Mouse (Mus musculus): Measurements from ENCODE around the gene Rbms1. TPM values are rescaled to one million over a fixed set of nuclear protein-coding genes. Genes with fewer than 3 reads are reported as not detected.

The Rbms1 gene
- polyA plus RNA-seq, 1 experiment, result 42.9 TPM

DNA sequence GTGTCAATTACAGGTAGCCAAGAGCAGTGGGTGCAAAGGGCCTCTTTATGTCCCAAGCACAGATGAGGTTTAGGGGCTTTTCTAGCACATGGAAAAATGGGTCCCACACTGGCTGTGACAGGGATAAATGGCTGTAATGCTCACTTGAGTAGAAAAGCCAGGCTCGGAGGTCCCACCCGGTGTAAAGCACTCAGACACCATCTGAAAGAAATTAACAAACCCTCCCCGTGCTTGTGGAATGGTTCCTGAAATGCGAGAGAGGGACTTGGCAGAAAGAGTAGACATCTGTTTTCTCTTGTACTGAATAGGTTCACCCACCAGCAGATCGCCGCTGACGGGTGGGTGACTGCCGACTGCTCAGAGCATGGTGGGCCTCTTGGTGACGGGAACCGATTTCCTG lies 176.7 kb downstream of the Rbms1 start:
- Histone ChIP-seq H3K36me3 (ENCODE audit: control insufficient read depth, insufficient read depth) (peaks cover 86% of the 10 kb centered on the region), H3ac (ENCODE audit: control insufficient read depth, insufficient read length, low read depth) (no peak overlapping the region), H3K4me3 (ENCODE audit: insufficient read depth, poor library complexity, severe bottlenecking) (no peak overlapping the region), H3K79me3 (ENCODE audit: low read depth) (peaks cover 2% of the 10 kb centered on the region), H3K79me2 (ENCODE audit: control insufficient read depth, insufficient read depth) (peaks cover 44% of the 10 kb centered on the region), H3K27me3 (ENCODE audit: control insufficient read depth, insufficient read depth, insufficient read length) (no peaks in the 10 kb centered on the region)
- no peak for TF ChIP-seq CTCF (IDR thresholded peaks at IDR 0.05; ENCODE audit: control insufficient read depth, insufficient read depth, insufficient read length)
- no peak for TF ChIP-seq USF1 (IDR thresholded peaks at IDR 0.05; ENCODE audit: low read depth)
- no peak for TF ChIP-seq MYOD1 (IDR thresholded peaks at IDR 0.05; ENCODE audit: control insufficient read depth, insufficient read length, low read depth)
- no peak for TF ChIP-seq CEBPB (IDR thresholded peaks at IDR 0.05; ENCODE audit: low read depth)
- no peak for TF ChIP-seq MAX (IDR thresholded peaks at IDR 0.05)

DNA sequence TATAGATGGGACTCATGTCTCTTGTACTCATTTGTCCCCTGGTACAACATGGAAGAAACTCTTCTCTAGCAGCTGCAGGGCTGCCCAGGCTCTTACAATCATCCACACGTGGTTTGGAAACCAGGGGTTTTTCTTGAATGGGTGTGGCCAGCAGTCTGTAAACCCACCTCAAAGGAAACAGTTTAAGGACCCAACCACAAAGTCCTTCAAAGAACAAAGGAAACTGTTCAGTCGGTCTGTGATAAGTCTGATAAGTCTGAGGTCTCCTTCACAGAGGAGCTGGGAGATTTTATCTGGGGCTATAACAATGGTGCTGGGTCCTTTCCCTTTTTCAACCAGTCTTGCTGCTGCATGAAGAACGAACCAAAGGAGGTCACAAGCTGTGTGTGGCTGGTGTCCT lies 188.5 kb downstream of the Rbms1 start:
- TF ChIP-seq USF1 (IDR thresholded peaks at IDR 0.05; ENCODE audit: low read depth), result no peak
- H3K79me2 ChIP-seq (ENCODE audit: control insufficient read depth, insufficient read depth), result no peaks in the 10 kb centered on the region
- H3ac ChIP-seq (ENCODE audit: control insufficient read depth, insufficient read length, low read depth), result no peak overlapping the region
- no peaks in the 10 kb centered on the region for H3K27me3 ChIP-seq (ENCODE audit: control insufficient read depth, insufficient read depth, insufficient read length)
- no peak overlapping the region for H3K4me3 ChIP-seq (ENCODE audit: insufficient read depth, poor library complexity, severe bottlenecking)
- no peaks in the 10 kb centered on the region for H3K79me3 ChIP-seq (ENCODE audit: low read depth)
- peaks cover 93% of the 10 kb centered on the region for H3K36me3 ChIP-seq (ENCODE audit: control insufficient read depth, insufficient read depth)

DNA sequence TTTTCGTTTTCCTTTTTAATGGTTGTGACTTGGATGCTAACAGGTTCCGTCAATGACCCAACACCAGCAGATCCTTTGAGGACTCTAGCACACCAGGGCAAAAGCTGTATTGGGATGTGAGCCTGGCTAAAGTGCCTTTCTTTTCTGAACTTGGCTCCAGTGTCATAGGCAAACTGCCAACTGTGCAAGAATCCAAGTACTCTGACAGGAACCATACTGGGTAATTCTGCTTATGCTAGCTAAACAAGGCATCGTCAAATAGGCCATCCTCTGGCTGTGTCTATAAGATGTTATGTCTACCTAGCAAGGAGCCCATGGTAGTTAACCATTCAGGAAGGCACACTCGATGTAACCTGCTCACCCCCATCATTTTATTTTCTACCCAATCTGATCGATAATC lies 189.4 kb downstream of the Rbms1 start:
- Histone ChIP-seq H3K36me3 (ENCODE audit: control insufficient read depth, insufficient read depth) (peaks cover 92% of the 10 kb centered on the region), H3ac (ENCODE audit: control insufficient read depth, insufficient read length, low read depth) (no peak overlapping the region)

DNA sequence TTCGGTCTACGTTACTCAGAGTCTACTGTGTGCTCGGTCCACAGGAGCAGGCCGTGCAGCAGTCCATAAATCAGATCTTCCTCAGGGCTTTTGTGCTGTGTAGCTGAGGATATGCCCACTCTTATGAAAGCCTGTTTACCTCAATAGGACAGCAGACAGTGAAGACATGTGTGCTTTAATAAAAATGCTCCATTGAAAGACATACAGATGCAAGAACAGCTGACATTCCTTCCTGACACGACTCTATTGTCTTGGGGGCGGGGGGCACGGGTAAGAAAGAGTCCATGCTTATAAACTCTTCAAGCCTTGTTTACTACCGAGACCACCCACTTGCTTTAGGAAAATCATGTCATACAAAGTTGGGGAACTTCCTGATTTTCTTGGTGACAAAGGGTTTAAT lies 196.6 kb downstream of the Rbms1 start:
- no peak for TF ChIP-seq MYOG (IDR thresholded peaks at IDR 0.05; ENCODE audit: control insufficient read depth, extremely low read depth, insufficient read length)
- no peak for TF ChIP-seq CTCF (IDR thresholded peaks at IDR 0.05; ENCODE audit: control insufficient read depth, insufficient read depth, insufficient read length)
- TF ChIP-seq CEBPB (IDR thresholded peaks at IDR 0.05; ENCODE audit: low read depth), result no peak
- TF ChIP-seq MYOD1 (IDR thresholded peaks at IDR 0.05; ENCODE audit: control insufficient read depth, insufficient read length, low read depth), result no peak
- TF ChIP-seq USF1 (IDR thresholded peaks at IDR 0.05; ENCODE audit: low read depth), result no peak
- no peak for TF ChIP-seq MAX (IDR thresholded peaks at IDR 0.05)
- Histone ChIP-seq H3K79me3 (ENCODE audit: low read depth) (no peaks in the 10 kb centered on the region), H3K4me3 (ENCODE audit: insufficient read depth, poor library complexity, severe bottlenecking) (no peak overlapping the region), H3K27me3 (ENCODE audit: control insufficient read depth, insufficient read depth, insufficient read length) (no peaks in the 10 kb centered on the region), H3ac (ENCODE audit: control insufficient read depth, insufficient read length, low read depth) (no peak overlapping the region), H3K79me2 (ENCODE audit: control insufficient read depth, insufficient read depth) (peaks cover 8% of the 10 kb centered on the region), H3K36me3 (ENCODE audit: control insufficient read depth, insufficient read depth) (peaks cover 91% of the 10 kb centered on the region)

More for the DNA sequence above, 189.4 kb downstream of the Rbms1 start:
- H3K4me3 ChIP-seq (ENCODE audit: insufficient read depth, poor library complexity, severe bottlenecking), result no peak overlapping the region
- H3K27me3 ChIP-seq (ENCODE audit: control insufficient read depth, insufficient read depth, insufficient read length), result no peaks in the 10 kb centered on the region
- no peaks in the 10 kb centered on the region for H3K79me2 ChIP-seq (ENCODE audit: control insufficient read depth, insufficient read depth)
- no peak for TF ChIP-seq USF1 (IDR thresholded peaks at IDR 0.05; ENCODE audit: low read depth)
- no peak for TF ChIP-seq CTCF (IDR thresholded peaks at IDR 0.05; ENCODE audit: control insufficient read depth, insufficient read depth, insufficient read length)
- no peak for TF ChIP-seq CEBPB (IDR thresholded peaks at IDR 0.05; ENCODE audit: low read depth)
- TF ChIP-seq MYOG (IDR thresholded peaks at IDR 0.05; ENCODE audit: control insufficient read depth, extremely low read depth, insufficient read length), result no peak
- no peak for TF ChIP-seq MYOD1 (IDR thresholded peaks at IDR 0.05; ENCODE audit: control insufficient read depth, insufficient read length, low read depth)
- no peak for TF ChIP-seq FOSL1 (IDR thresholded peaks at IDR 0.05; ENCODE audit: insufficient read depth, low read length, poor library complexity, severe bottlenecking)
- TF ChIP-seq MAX (IDR thresholded peaks at IDR 0.05), result no peak
- H3K79me3 ChIP-seq (ENCODE audit: low read depth), result no peaks in the 10 kb centered on the region

DNA sequence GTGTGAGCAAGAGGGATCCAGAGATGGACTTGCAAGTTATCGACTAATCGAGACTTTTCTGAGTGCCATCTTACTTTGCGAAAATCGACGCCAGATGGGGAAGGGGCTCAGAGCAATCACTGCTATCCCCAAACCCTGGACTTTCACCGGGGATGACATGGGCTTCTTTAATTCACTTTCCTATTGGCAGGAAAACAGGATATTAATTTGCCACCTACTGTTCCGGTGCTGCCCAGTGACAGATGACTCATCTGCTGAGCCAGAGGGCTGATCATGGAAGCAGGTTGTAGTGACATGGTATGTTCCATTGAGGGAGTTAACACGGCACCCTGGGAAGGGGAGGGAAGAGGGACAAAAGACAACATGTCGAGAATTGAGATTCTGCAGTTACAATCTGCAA lies 206.8 kb downstream of the Rbms1 start:
- Histone ChIP-seq H3K79me3 (ENCODE audit: low read depth) (no peaks in the 10 kb centered on the region), H3K4me3 (ENCODE audit: insufficient read depth, poor library complexity, severe bottlenecking) (no peak overlapping the region), H3ac (ENCODE audit: control insufficient read depth, insufficient read length, low read depth) (no peak overlapping the region), H3K27me3 (ENCODE audit: control insufficient read depth, insufficient read depth, insufficient read length) (no peaks in the 10 kb centered on the region), H3K36me3 (ENCODE audit: control insufficient read depth, insufficient read depth) (peaks cover 88% of the 10 kb centered on the region), H3K79me2 (ENCODE audit: control insufficient read depth, insufficient read depth) (no peaks in the 10 kb centered on the region)
- TF ChIP-seq USF1 (IDR thresholded peaks at IDR 0.05; ENCODE audit: low read depth), result no peak
- TF ChIP-seq MYOG (IDR thresholded peaks at IDR 0.05; ENCODE audit: control insufficient read depth, extremely low read depth, insufficient read length), result no peak
- TF ChIP-seq CEBPB (IDR thresholded peaks at IDR 0.05; ENCODE audit: low read depth), result no peak
- no peak for TF ChIP-seq CTCF (IDR thresholded peaks at IDR 0.05; ENCODE audit: control insufficient read depth, insufficient read depth, insufficient read length)
- no peak for TF ChIP-seq MYOD1 (IDR thresholded peaks at IDR 0.05; ENCODE audit: control insufficient read depth, insufficient read length, low read depth)
- no peak for TF ChIP-seq FOSL1 (IDR thresholded peaks at IDR 0.05; ENCODE audit: insufficient read depth, low read length, poor library complexity, severe bottlenecking)
- no peak for TF ChIP-seq MAX (IDR thresholded peaks at IDR 0.05)

DNA sequence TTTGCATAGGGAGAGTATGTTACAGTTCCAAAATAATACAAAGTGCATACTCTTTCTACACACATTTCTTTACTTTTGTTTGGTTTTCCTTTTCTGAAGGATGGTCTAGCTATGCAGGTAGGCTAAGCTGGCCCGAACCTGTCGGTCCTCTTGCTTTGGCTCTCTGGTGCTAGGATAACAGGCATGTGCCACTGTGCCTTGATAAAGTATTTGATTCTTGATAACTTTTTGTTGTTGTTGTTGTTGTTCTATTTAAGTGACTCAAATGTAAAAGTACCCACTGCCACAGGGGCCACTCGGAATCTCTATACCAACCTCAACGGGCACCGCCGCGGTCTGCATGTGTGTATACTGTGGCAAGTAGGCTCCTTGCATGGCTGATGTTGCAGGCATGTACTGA lies 207.9 kb downstream of the Rbms1 start:
- H3K4me3 ChIP-seq (ENCODE audit: insufficient read depth, poor library complexity, severe bottlenecking), result no peak overlapping the region
- peaks cover 86% of the 10 kb centered on the region for H3K36me3 ChIP-seq (ENCODE audit: control insufficient read depth, insufficient read depth)
- H3K79me3 ChIP-seq (ENCODE audit: low read depth), result no peaks in the 10 kb centered on the region
- no peaks in the 10 kb centered on the region for H3K79me2 ChIP-seq (ENCODE audit: control insufficient read depth, insufficient read depth)
- no peak overlapping the region for H3ac ChIP-seq (ENCODE audit: control insufficient read depth, insufficient read length, low read depth)
- H3K27me3 ChIP-seq (ENCODE audit: control insufficient read depth, insufficient read depth, insufficient read length), result no peaks in the 10 kb centered on the region
- TF ChIP-seq MYOG (IDR thresholded peaks at IDR 0.05; ENCODE audit: control insufficient read depth, extremely low read depth, insufficient read length) (no peak), FOSL1 (IDR thresholded peaks at IDR 0.05; ENCODE audit: insufficient read depth, low read length, poor library complexity, severe bottlenecking) (no peak), USF1 (IDR thresholded peaks at IDR 0.05; ENCODE audit: low read depth) (no peak), CTCF (IDR thresholded peaks at IDR 0.05; ENCODE audit: control insufficient read depth, insufficient read depth, insufficient read length) (no peak), MYOD1 (IDR thresholded peaks at IDR 0.05; ENCODE audit: control insufficient read depth, insufficient read length, low read depth) (no peak), MAX (IDR thresholded peaks at IDR 0.05) (no peak), CEBPB (IDR thresholded peaks at IDR 0.05; ENCODE audit: low read depth) (no peak)

All from C2C12 (cell line).